Mouse (Mus musculus) T-helper 1 cell (primary cell): ENCODE measurements around the gene Apoc2.

Experiments
- in situ Hi-C: fragments of 300-600 bp; cut with MboI, MseI; formaldehyde crosslinking; loops from one replicate; pipeline ENCODE4 v1.15.1; 2025; ENCODE audit warnings: high pct_unique_total_duplicates

Gene Apoc2

GRCm38 (mm10) chr7:19628536-19629360 lies 49.0 kb downstream of the Apoc2 start:
- in situ Hi-C loops, result no loop called here

DNA sequence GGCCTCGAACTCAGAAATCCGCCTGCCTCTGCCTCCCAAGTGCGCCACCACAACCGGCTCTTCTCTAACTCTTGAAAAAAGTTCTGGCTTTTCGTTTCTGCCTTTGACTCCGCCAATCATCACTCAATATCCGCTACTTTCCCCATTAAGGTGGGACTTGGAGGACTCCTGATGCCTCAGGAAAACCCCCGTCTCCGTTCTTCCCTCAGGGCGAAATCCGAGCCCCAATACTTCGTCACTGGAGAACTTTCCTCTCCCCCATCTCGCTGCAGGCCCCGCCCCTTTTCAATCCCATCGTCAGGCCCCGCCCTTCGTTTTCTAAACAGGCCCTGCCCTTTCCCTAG lies 49.6 kb downstream of the Apoc2 start:
- in situ Hi-C loops, result no loop called here

DNA sequence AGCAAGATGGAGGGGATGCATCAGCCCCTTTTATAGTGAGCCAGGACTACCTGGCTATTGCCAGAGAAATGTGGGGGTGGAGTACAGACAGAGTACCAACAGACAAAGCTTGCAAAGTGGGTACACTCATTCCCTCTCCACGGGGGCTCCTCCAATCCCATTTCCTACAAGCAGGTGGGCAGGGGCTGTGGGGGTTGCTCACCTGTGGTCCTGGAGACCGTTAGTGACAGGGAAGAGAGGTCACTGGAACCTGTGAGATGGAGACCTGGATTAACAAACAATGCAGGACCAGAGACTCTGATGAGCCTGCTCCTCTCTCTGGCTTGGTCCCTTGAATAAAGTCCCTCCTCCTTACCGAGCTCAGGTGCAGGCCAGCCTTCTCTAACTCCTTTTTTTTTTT lies 50.0 kb downstream of the Apoc2 start:
- in situ Hi-C loops, result no loop called here

- in situ Hi-C loops, result no loop called here
Observed at GRCm38 (mm10) chr7:19623433-19623832, 54.3 kb downstream of the Apoc2 start.

DNA sequence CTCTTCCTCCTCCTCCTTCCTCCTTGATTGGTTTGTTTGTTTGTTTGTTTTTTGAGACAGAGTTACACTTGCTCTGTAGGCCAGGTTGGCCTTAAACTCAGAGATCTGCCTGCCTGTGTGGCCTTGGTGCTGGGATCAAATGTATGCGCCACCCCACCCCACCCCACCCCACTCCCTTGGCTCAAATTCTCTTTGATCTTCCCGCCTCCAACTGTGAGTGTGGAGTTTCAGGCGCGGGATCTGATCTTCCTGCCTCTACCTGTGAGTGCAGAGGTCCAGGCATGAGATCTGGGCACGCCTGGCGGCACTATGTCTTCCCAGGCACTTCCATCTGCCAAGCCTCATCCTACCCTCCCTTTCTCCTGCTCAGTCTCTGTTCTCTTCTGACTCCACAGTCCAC lies 55.5 kb downstream of the Apoc2 start:
- in situ Hi-C loops, result no loop called here
